Mouse (Mus musculus): ENCODE results near the gene Krt80.

- no peak for TF ChIP-seq CTCF (conservative IDR thresholded peaks at IDR 0.05; ENCODE audit: low read length)
- no peak for TF ChIP-seq POU5F1 (IDR thresholded peaks at IDR 0.05; ENCODE audit: borderline replicate concordance, low read length)
- TF ChIP-seq NANOG (IDR thresholded peaks at IDR 0.05; ENCODE audit: borderline replicate concordance, low read length), result no peak
These were observed 50.8 kb downstream of the Krt80 start for GRCm38 (mm10) chr15:101318889-101319765.

Measured in E14TG2a.4 (cell line).